Mouse (Mus musculus) spleen, postnatal 4 days (tissue): Measurements from ENCODE around the gene Fuca2.

ENCODE experiments used
- DNase-seq, 2 experiments: peaks; one replicate each; pipeline ENCODE4 v3.0.0; 2022; ENCODE audit warnings: low spot score in 2 of 2

The Fuca2 gene

DNA sequence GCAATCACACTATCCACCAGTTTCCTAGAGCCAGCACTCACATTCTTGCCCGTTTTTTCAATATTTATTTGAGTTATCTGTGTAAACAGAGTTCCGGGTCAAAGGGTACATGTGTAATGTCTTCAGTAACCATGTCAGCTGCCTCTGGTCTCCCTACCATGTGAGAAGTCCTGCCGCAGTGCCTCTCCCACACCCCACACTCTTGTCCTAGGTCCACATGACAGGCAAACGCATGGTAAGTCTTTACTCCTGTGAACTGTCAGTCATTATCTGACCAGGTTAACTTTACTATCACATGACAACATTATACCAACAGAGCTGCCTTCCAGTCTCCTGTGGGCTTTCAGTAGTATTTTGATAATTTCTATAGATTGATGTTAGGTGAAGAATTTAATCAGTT lies 28.8 kb downstream of the Fuca2 start:
- no peak for DNase-seq

GRCm38 (mm10) chr10:13534751-13535150 lies 35.4 kb downstream of the Fuca2 start:
- DNase-seq: no peak

DNA sequence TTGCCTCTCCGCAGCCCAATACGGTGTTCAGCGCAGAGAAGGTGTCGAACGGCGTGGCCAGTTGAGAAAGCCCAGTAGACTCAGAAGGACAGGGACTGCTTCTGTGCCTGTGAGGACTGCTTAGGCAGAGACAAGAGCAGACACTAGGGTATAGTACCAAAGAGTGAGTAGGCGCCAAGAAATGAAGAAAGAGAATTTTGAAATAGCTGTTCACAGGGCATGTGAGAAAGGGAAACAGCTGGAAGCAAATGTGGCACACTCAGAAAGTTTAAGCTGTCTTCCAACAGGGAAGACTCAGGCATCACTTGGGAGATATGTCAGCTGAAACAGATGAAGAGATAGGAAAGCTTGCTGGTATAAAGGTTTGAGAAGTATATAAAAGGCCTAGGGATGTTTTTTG lies 37.4 kb downstream of the Fuca2 start:
- DNase-seq: no peak

- no peak for DNase-seq
These were observed 40.5 kb downstream of the Fuca2 start for GRCm38 (mm10) chr10:13539769-13540333.

- DNase-seq: no peak
These were observed 42.4 kb downstream of the Fuca2 start for GRCm38 (mm10) chr10:13541721-13542120.

DNA sequence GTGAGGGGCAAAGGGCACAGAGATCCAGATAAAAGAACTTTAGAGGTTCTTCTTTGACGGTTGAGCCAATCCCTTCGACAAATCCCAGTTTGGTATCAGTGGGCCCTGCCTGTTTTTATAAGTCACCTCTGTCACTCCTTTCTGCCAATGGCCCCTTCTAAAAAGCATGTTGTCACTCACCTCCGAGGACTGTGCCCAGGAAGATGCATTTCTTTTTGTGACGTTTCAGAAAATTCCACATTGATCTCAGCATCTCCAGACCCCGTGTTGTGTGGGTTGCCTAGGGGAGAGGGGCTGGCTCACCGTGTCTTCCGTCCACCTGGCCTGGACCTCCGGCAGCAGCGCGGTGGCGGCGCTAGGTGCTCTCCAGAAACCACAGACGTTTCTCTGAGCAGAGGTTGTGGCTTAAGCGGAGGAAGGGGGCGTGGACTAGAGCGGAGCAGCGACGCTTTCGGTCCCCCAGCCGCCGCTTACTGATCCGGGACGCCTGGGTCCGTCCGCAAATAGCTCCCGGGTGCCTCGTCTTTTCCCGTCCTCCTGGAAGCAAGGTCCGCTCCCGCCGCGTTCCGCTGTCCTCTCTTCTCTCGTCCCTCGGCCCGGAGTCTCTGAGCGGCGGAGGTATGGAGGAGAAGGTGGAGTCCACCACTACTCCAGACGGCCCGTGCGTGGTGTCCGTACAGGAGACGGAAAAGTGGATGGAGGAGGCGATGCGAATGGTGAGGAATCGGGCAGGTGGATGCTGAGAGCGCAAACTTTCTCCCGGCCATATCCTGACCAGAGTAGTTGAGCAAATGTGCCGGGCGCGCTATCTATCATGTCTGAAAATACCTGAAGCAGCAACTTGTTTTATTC lies 53.5 kb downstream of the Fuca2 start, which contains the start of the genes Adat2 and Pex3:
Gene Adat2, plus strand, starts transcription at position 249 of the 852 bp plus-strand sequence.
Gene Pex3, minus strand, starts transcription at position 497 of the 852 bp plus-strand sequence.
- peak; percentile 91 to 97 for DNase-seq

DNA sequence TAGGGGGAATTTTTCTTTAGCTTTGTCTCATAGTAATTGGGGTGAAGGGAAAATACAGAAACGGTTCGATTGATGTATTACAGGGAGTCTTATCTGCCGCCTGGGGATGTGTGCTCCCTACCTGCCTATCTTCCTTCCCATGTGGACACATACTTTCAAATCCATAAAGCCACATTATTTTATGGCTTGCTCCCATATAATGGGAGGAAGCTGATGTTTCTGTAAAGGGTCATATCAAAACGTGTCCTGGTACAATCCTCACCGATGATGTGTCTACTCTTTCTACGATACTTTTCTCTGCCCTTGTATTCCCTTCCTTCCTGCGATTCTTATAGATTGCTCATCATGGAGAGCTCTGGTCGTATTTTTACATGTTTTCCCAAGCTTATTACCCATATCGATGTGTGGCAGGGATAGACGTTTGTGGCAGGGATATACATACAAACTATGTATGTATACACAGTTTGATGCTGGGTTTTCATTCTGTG lies 54.2 kb downstream of the Fuca2 start:
- no peak for DNase-seq

GRCm38 (mm10) chr10:13554316-13554715 lies 55.0 kb downstream of the Fuca2 start:
- DNase-seq: no peak

GRCm38 (mm10) chr10:13560014-13560674 lies 60.8 kb downstream of the Fuca2 start:
- DNase-seq: no peak

- peak; percentile 48 to 80 for DNase-seq
These were observed 65.2 kb downstream of the Fuca2 start for GRCm38 (mm10) chr10:13564364-13565079.

DNA sequence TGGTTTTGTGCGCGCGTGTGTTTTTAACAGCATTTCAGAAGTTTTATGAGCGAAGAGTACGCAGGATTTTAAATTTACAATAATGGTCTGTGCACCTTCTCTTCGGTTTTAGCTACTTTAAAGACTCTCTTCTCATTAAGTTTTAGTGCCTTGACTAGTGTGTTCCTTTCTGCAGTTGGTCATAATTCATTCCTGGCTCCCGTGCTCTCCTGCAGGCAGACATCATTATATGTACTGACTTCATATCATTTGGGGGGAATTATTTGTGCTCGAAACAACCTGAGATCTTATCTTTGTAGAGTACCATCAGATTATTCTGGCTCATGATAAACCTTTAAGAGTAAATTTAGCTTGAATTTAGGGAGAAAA lies 65.7 kb downstream of the Fuca2 start:
- no peak for DNase-seq

- no peak for DNase-seq
These were observed 67.1 kb downstream of the Fuca2 start for GRCm38 (mm10) chr10:13566393-13566792.
